Mouse (Mus musculus) layer of hippocampus, adult 2 months (tissue): ENCODE measurements around the gene Dnase1l3. TPM values are rescaled to one million over a fixed set of nuclear protein-coding genes. Genes with fewer than 3 reads are reported as not detected.

Source experiments
- DNase-seq, 2 experiments: peaks; one replicate each; pipeline ENCODE4 v3.0.0; 2022; ENCODE audit warnings: low spot score in 2 of 2
- H3K27ac ChIP-seq: fragments of 200-600 bp; 2 replicates; pipeline ENCODE4 v1.8.1; 2022
- H3K4me3 ChIP-seq: fragments of 200-600 bp; 2 replicates; pipeline ENCODE4 v1.8.1; 2022; ENCODE audit warnings: mild to moderate bottlenecking
- CTCF ChIP-seq: fragments of 200-600 bp; conservative IDR thresholded peaks from 2 replicates; pipeline ENCODE4 v1.8.1; 2022; ENCODE audit warnings: antibody characterized with exemption, mild to moderate bottlenecking, moderate library complexity
- total RNA-seq, 2 experiments: library from RNA; stranded (reverse); gene quantifications; 2 replicates each; pipeline ENCODE4 v1.2.3; 2021

The Dnase1l3 gene
- total RNA-seq, 2 experiments from 2014 or later: not detected

GRCm38 (mm10) chr14:7934166-7934565, 60.2 kb downstream of the Dnase1l3 start:
- no peak for DNase-seq
- no peak overlapping the region for H3K4me3 ChIP-seq
- H3K27ac ChIP-seq: no peak overlapping the region
- no peak for TF ChIP-seq CTCF

- H3K27ac ChIP-seq: no peak overlapping the region
- H3K4me3 ChIP-seq: no peak overlapping the region
- DNase-seq: no peak
- peak; percentile 52 for TF ChIP-seq CTCF
These were observed 62.2 kb downstream of the Dnase1l3 start for GRCm38 (mm10) chr14:7932151-7932550.

- TF ChIP-seq CTCF: no peak
- no peak overlapping the region for H3K27ac ChIP-seq
- no peak for DNase-seq
- no peak overlapping the region for H3K4me3 ChIP-seq
These were observed 65.3 kb downstream of the Dnase1l3 start for GRCm38 (mm10) chr14:7929029-7929428.

GRCm38 (mm10) chr14:7928362-7928761, 66.0 kb downstream of the Dnase1l3 start:
- Histone ChIP-seq H3K27ac (no peak overlapping the region), H3K4me3 (no peak overlapping the region)
- no peak for TF ChIP-seq CTCF
- no peak for DNase-seq

GRCm38 (mm10) chr14:7923635-7924034, 70.7 kb downstream of the Dnase1l3 start:
- Histone ChIP-seq H3K4me3 (no peak overlapping the region), H3K27ac (no peak overlapping the region)
- TF ChIP-seq CTCF: no peak
- no peak for DNase-seq

GRCm38 (mm10) chr14:7921459-7921858, 72.9 kb downstream of the Dnase1l3 start:
- no peak overlapping the region for H3K4me3 ChIP-seq
- H3K27ac ChIP-seq: no peak overlapping the region
- DNase-seq: no peak
- TF ChIP-seq CTCF: no peak

- TF ChIP-seq CTCF: no peak
- no peak overlapping the region for H3K4me3 ChIP-seq
- no peak overlapping the region for H3K27ac ChIP-seq
- DNase-seq: no peak
These were observed 74.5 kb downstream of the Dnase1l3 start for GRCm38 (mm10) chr14:7919921-7920320.

- Histone ChIP-seq H3K4me3 (no peak overlapping the region), H3K27ac (no peak overlapping the region)
- TF ChIP-seq CTCF: no peak
- no peak for DNase-seq
These were observed 75.1 kb downstream of the Dnase1l3 start for GRCm38 (mm10) chr14:7919309-7919708.

GRCm38 (mm10) chr14:7918150-7918991, 76.0 kb downstream of the Dnase1l3 start:
- no peak for TF ChIP-seq CTCF
- no peak for DNase-seq
- Histone ChIP-seq H3K27ac (no peak overlapping the region), H3K4me3 (no peak overlapping the region)

Other genes starting within 250 kb of the Dnase1l3 start
- not detected for gene Gm26661, start 203.0 kb downstream of the Dnase1l3 start, total RNA-seq
- 10 to 100 TPM; 61.8 to 77.9 TPM for gene Flnb, start 176.6 kb downstream of the Dnase1l3 start, total RNA-seq
- not detected for gene Gm45521, start 37.3 kb downstream of the Dnase1l3 start, total RNA-seq
- gene Abhd6, start 8.3 kb upstream of the Dnase1l3 start, total RNA-seq: 10 to 100 TPM; 77.1 to 78.0 TPM
- gene Rpp14, start 85.8 kb upstream of the Dnase1l3 start, total RNA-seq: 10 to 100 TPM; 30.5 to 31.7 TPM
- 10 to 100 TPM; 28.5 to 28.9 TPM for gene Pxk, start 103.6 kb upstream of the Dnase1l3 start, total RNA-seq
- gene Pdhb, start 178.5 kb upstream of the Dnase1l3 start, total RNA-seq: 100 to 1,000 TPM; 176 to 185 TPM
- 10 to 100 TPM; 69.1 to 79.4 TPM for gene Kctd6, start 219.6 kb upstream of the Dnase1l3 start, total RNA-seq